Mouse (Mus musculus) heart, postnatal 36 days (tissue): Measurements from ENCODE around the gene Gm15294. TPM values are rescaled to one million over a fixed set of nuclear protein-coding genes. Genes with fewer than 3 reads are reported as not detected.

ENCODE experiments used
- DNase-seq, 2 experiments: peaks; one replicate each; pipeline ENCODE4 v3.0.0; 2021 to 2022
- intact Hi-C: fragments of 180-260 bp; cut with DNase I; formaldehyde crosslinking; loops from one replicate; pipeline ENCODE4 v1.15.1; 2025
- total RNA-seq, 2 experiments: library from RNA; stranded (reverse); gene quantifications; 2 replicates each; pipeline ENCODE4 v1.2.3; 2021

Gm15294 gene
- total RNA-seq, result not detected

GRCm38 (mm10) chrX:141875135-141875534 is at the start of gene Gm15294:
Gene Gm15294 (minus strand): TSS chrX:141875235.
- DNase-seq, result no peak
- intact Hi-C loops, result no loop called here

- intact Hi-C loops, result loop anchor here (5.0 kb wide), 1 partner anchor 48 kb away; no protein-coding TSS in a partner anchor
- DNase-seq, result no peak
These were observed 9.5 kb upstream of the Gm15294 start for GRCm38 (mm10) chrX:141884336-141885048.

GRCm38 (mm10) chrX:141874024-141874423 is 1.0 kb downstream of the Gm15294 start:
- no peak for DNase-seq
- intact Hi-C loops, result no loop called here

- intact Hi-C loops, result no loop called here
- no peak for DNase-seq
These were observed 1.4 kb downstream of the Gm15294 start for GRCm38 (mm10) chrX:141873597-141873996.

GRCm38 (mm10) chrX:141855684-141856396 is 19.2 kb downstream of the Gm15294 start:
- no peak for DNase-seq
- intact Hi-C loops, result no loop called here

Other genes with a start within 250 kb of the Gm15294 start
- gene Irs4, start 150.0 kb downstream of the Gm15294 start, total RNA-seq, result not detected